Comparison of ENCODE assay signal across 8 mouse cellular contexts in genomic region chr16:24449806-24450205, GRCm38 (mm10). TPM values are rescaled to one million over a fixed set of nuclear protein-coding genes. Genes with fewer than 3 reads are reported as not detected.
DNase-seq lines count a peak whose midpoint lies in the region; ATAC-seq lines count a peak whose summit lies in the region.

No protein-coding gene starts in this region.

- 0 out of 2 replicates have a peak overlapping the region, but pooled peaks have one; percentile 25 for H3K9ac ChIP-seq in intestine, embryonic 14.5 days (ENCODE audit: low read length)

- H3K9me3 ChIP-seq in intestine, embryonic 14.5 days (ENCODE audit: control insufficient read depth, low read length) = no peaks in the 10 kb centered on the region

- DNase-seq in left cerebral cortex, postnatal 4 days = peak; percentile 30
- no peak for DNase-seq in left cerebral cortex, postnatal 36 days (ENCODE audit: low spot score in 2 of 2)
- peak; percentile 49 for DNase-seq in fat pad, adult 2 months (ENCODE audit: extremely low read depth, low read depth, low spot score)
- no peak for DNase-seq in intestine, embryonic 14.5 days (ENCODE audit: low spot score)
- DNase-seq in lung, postnatal 10 days = peak; percentile 42
- DNase-seq in ovary, adult 18-20 months (ENCODE audit: low spot score) = no peak
- DNase-seq in ovary, postnatal 36 days (ENCODE audit: low spot score) = no peak
- DNase-seq in retina, postnatal 1 day = no peak

- peak; percentile 28; the same call in 1 of the 2 replicates for ATAC-seq in intestine, embryonic 14.5 days (replicated peaks; ENCODE audit: low FRiP score, low TSS enrichment, low read depth)

- H3K36me3 ChIP-seq in intestine, embryonic 14.5 days (ENCODE audit: control insufficient read depth, insufficient read depth, low read length) = 0 out of 2 replicates have a peak, but pooled peaks cover 4% of the 10 kb centered on the region

- peak overlapping the region; percentile 20; the same call in 1 of the 2 replicates for H3K4me3 ChIP-seq in intestine, embryonic 14.5 days (ENCODE audit: low read depth, low read length)

- peak overlapping the region; percentile 41 for H3K4me2 ChIP-seq in intestine, embryonic 14.5 days (ENCODE audit: low read length)

- intact Hi-C loops in left cerebral cortex, postnatal 4 days (cut with DNase I) = no loop called here
- intact Hi-C loops in left cerebral cortex, postnatal 36 days (cut with DNase I) = no loop called here

- no peaks in the 10 kb centered on the region for H3K27me3 ChIP-seq in intestine, embryonic 14.5 days (replicated peaks; ENCODE audit: control insufficient read depth, insufficient read depth, low read length)

- H3K27ac ChIP-seq in intestine, embryonic 14.5 days (ENCODE audit: low read depth) = peak overlapping the region; percentile 59

- peaks cover 60% of the 10 kb centered on the region for H3K4me1 ChIP-seq in intestine, embryonic 14.5 days (replicated peaks; ENCODE audit: control insufficient read depth, insufficient read depth, low read length)

- WGBS in intestine, embryonic 14.5 days = 7% methylated on average over 8 of the region's 8 CpGs

RNA-seq across cellular contexts. Expression of gene Lpp, which starts 56.5 kb away (rescaled TPM):
- 10 to 100 TPM; 11.5 to 13.0 TPM for total RNA-seq in left cerebral cortex, postnatal 4 days (2021)
- 1 to 10 TPM; 4.4 to 7.8 TPM for total RNA-seq in left cerebral cortex, postnatal 36 days (2021)
- polyA plus RNA-seq in intestine, embryonic 14.5 days (2014; fragmentation: Nextera tagmentation; extraction: Ambion mirVana) = 79.2 and 89.2 TPM in 2 replicates

Comparison
In these comparisons a context has a peak if more than half of its experiments do, and no peak if none do; other contexts are left out.
1. DNase-seq: peak in left cerebral cortex, postnatal 4 days (single experiment), fat pad, adult 2 months (single experiment) and lung, postnatal 10 days (single experiment); none in left cerebral cortex, postnatal 36 days (0 of 2), intestine, embryonic 14.5 days (single experiment), ovary, adult 18-20 months (single experiment), ovary, postnatal 36 days (single experiment) and retina, postnatal 1 day (single experiment).